ENCODE assay signal across 1 mouse cellular context in genomic region chr19:20393556-20394274, GRCm38 (mm10).
TF ChIP-seq lines count a peak whose summit lies in the region.

No protein-coding gene starts in this region.

TF ChIP-seq in CH12.LX, 34 proteins besides CTCF, POLR2A, EP300 and RAD21 (continued from another document):
- TF ChIP-seq RCOR1 (conservative IDR thresholded peaks at IDR 0.05; ENCODE audit: low read depth, low read length) (no peak), KAT2A (IDR thresholded peaks at IDR 0.05; ENCODE audit: insufficient replicate concordance, low read length) (no peak), MAX (IDR thresholded peaks at IDR 0.05; ENCODE audit: low read length) (no peak), ELF1 (IDR thresholded peaks at IDR 0.05; ENCODE audit: low read depth, low read length) (no peak)
TF ChIP-seq in CH12.LX: peak in this region for 0.
